Mouse (Mus musculus) left cerebral cortex, postnatal 25 days (tissue): ENCODE results near the gene Clp1. TPM values are rescaled to one million over a fixed set of nuclear protein-coding genes. Genes with fewer than 3 reads are reported as not detected.

Experiments used
- microRNA-seq, 2 experiments: library from miRNA; unstranded; fragments of <30 nt; microRNA quantifications; one replicate each; pipeline ENCODE4 v1.2.0; 2022
- total RNA-seq, 2 experiments: library from RNA; stranded (reverse); gene quantifications; 2 replicates each; pipeline ENCODE4 v1.2.3; 2021

Gene Clp1
- total RNA-seq, 2 experiments from 2014 or later = 8.4 to 9.3 TPM

Small RNA genes lying within 50 kb of the gene (microRNA-seq; reads per million reads assigned to microRNA genes)
- 2,004 to 2,131 reads per million in 2 experiments for gene Mir130a

Other genes with a start within 250 kb of the Clp1 start
- gene Ctnnd1, start 76.6 kb downstream of the Clp1 start, total RNA-seq = 10 to 100 TPM; 69.0 to 69.4 TPM
- not detected for gene Btbd18, start 68.3 kb downstream of the Clp1 start, total RNA-seq
- 10 to 100 TPM; 31.7 to 39.6 TPM for gene Selenoh, start 56.6 kb downstream of the Clp1 start, total RNA-seq
- gene Gm28635, start 49.3 kb downstream of the Clp1 start, total RNA-seq = 1 to 10 TPM; 7.7 to 10.0 TPM
- gene Med19, start 48.9 kb downstream of the Clp1 start, total RNA-seq = 10 to 100 TPM; 30.4 to 32.0 TPM
- gene Tmx2, start 48.2 kb downstream of the Clp1 start, total RNA-seq = 100 to 1,000 TPM; 225 to 235 TPM
- 10 to 100 TPM; 45.2 to 50.6 TPM for gene Zdhhc5, start 12.2 kb downstream of the Clp1 start, total RNA-seq
- gene Ypel4, start 6.7 kb upstream of the Clp1 start, total RNA-seq = 10 to 100 TPM; 66.7 to 69.0 TPM
- gene Gm19426, start 16.3 kb upstream of the Clp1 start, total RNA-seq = 1 to 10 TPM; 1.2 to 2.3 TPM
- 1 to 10 TPM; 7.3 to 7.5 TPM for gene Serping1, start 48.1 kb upstream of the Clp1 start, total RNA-seq
- gene Ube2l6, start 71.5 kb upstream of the Clp1 start, total RNA-seq = 1 to 10 TPM; 5.6 to 8.1 TPM
- gene Smtnl1, start 95.3 kb upstream of the Clp1 start, total RNA-seq = not detected
- 10 to 100 TPM; 48.1 to 59.6 TPM for gene Timm10, start 99.6 kb upstream of the Clp1 start, total RNA-seq
- under 1 TPM; 0.18 to 0.69 TPM for gene Slc43a1, start 111.5 kb upstream of the Clp1 start, total RNA-seq
- gene Rtn4rl2, start 159.4 kb upstream of the Clp1 start, total RNA-seq = 100 to 1,000 TPM in 1 of 2 experiments, 10 to 100 TPM in 1; 87.6 to 102 TPM
- under 1 TPM; 0.41 to 0.53 TPM for gene Slc43a3, start 209.2 kb upstream of the Clp1 start, total RNA-seq